Mouse (Mus musculus) urinary bladder, adult 2 months (tissue): ENCODE measurements around the gene Zfp54. TPM values are rescaled to one million over a fixed set of nuclear protein-coding genes. Genes with fewer than 3 reads are reported as not detected.
"Not testable (repeated sequence)": the region's sequence is repeated elsewhere in the genome, so short reads cannot be mapped to it uniquely, and the experiment has no call there.

Experiments
- DNase-seq: peaks from one replicate; pipeline ENCODE4 v3.0.0; 2022; ENCODE audit warnings: low spot score
- polyA plus RNA-seq: library from polyadenylated mRNA; depleted of rRNA; stranded (reverse); fragments of >200 nt; gene quantifications from 2 replicates; pipeline ENCODE4 v1.2.3, GENCODE M21; 2012; rRNA removed

The Zfp54 gene
- polyA plus RNA-seq: 6.1 and 6.2 TPM in 2 replicates

GRCm38 (mm10) chr17:21422664-21423599 lies at the start of gene Zfp54:
TSS of gene Zfp54 (plus strand) at chr17:21423227.
- DNase-seq: peak; percentile 60

DNA sequence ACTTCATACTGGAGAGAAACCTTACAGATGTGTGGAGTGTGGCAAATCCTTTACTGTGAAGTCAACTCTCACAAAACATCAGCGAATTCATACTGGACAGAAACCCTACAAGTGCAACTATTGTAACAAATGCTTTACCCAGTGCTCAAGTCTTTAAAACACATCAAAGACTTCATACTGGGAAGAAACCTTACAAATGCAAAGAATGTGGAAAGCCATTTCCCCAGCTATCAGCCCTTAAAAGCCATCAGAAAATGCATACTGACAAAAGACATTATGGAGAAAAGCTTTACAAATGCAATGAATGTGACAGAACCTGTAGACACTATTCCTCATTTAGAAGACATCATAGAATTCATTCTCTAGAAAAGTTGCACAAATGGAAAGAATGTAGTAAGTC lies 47.7 kb upstream of the Zfp54 start:
- DNase-seq: no peak

GRCm38 (mm10) chr17:21383391-21384056 lies 39.5 kb upstream of the Zfp54 start, which contains the start of gene Zfp677:
TSS of gene Zfp677 (plus strand) at chr17:21383748.
- peak; percentile 49 for DNase-seq

GRCm38 (mm10) chr17:21384057-21384411 lies 39.0 kb upstream of the Zfp54 start:
- no peak for DNase-seq

DNA sequence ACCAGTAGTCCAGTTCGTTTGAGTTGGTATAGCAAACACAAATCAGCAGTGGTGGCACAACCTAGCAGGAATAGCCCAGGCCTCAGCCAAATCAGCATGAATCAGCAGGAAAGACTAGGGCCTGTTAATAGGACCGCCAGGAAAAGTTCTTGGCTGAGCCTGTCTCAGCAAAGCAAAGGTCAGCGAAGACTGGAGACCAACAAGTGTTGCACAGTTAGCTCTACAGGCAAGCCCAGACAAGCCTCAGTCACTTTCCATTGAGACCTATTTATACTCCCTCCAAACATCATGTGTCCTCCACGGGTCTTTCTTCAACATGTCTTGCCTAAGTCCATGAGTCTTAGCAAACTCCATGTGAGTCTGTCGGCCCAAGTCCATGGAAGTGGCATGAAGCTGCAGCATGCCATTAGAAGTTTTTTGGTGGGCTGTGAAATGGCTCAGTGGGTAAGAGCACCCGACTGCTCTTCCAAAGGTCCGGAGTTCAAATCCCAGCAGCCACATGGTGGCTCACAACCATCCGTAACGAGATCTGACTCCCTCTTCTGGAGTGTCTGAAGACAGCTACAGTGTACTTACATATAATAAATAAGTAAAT lies 15.9 kb downstream of the Zfp54 start:
- DNase-seq: not testable (repeated sequence)

GRCm38 (mm10) chr17:21449669-21450068 lies 26.6 kb downstream of the Zfp54 start:
- no peak for DNase-seq

DNA sequence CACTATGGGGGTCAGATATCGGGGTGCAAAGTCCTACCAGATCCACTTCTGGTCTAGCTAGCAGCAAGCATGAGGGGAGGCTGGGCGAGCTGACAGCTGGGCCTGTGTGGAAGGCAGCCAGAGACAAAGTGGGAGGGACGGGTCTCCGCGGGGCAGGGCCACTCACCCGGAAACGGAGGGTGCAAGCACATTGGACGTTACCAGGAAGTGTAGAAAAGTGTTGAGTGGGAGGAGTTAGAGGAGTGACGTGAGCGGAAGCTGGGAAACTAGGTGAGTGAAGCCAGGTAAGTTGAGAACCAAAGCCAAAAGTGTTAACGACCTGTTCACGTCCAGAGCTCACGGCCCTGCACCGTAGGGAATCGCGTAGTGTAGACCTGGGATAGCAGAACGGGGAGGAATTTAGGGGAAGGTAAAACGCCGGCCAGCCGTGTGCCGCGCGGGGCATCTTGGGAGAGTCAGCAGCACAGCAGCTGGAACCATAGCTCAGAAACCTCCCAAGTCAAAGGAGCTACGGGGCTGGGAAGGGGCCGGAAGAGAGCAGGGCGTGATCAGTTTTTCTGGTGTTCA lies 27.2 kb downstream of the Zfp54 start, which contains the start of gene Zfp51:
Zfp51 (plus strand) TSS at position 237 of the 567 bp plus-strand sequence.
- peak; percentile 77 for DNase-seq

- no peak for DNase-seq
These were observed 40.5 kb downstream of the Zfp54 start for GRCm38 (mm10) chr17:21463550-21463949.

DNA sequence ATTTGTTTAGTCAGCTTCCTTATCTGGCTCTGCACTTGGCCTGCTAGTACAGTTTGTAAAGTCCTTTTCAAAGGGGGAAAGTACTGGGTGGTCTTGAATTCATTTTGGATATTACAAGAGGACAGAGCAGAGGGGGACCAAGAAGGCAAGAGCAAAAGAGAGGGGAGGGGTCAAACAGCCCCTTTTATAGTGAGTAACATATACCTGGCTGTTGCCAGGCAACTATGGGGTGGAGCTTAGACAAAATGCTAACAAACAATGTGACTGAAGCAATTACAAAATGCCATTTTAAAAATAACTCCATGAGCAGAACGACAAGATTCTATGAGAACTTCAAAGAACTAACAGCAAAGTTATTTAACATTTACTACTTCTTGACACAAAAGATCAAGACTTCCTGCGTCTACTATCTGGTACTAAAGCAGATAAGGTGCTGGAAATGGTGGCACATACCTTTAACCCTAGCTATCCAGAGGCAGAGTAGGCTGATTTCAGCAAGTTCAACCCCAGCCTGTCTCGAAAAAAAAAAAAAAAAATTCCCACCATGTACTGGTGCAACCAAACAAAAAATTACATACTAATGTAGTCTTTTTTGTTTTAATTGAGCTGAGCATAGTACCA lies 49.1 kb downstream of the Zfp54 start:
- DNase-seq: no peak

GRCm38 (mm10) chr17:21472653-21473307 lies 49.8 kb downstream of the Zfp54 start:
- DNase-seq: no peak

DNA sequence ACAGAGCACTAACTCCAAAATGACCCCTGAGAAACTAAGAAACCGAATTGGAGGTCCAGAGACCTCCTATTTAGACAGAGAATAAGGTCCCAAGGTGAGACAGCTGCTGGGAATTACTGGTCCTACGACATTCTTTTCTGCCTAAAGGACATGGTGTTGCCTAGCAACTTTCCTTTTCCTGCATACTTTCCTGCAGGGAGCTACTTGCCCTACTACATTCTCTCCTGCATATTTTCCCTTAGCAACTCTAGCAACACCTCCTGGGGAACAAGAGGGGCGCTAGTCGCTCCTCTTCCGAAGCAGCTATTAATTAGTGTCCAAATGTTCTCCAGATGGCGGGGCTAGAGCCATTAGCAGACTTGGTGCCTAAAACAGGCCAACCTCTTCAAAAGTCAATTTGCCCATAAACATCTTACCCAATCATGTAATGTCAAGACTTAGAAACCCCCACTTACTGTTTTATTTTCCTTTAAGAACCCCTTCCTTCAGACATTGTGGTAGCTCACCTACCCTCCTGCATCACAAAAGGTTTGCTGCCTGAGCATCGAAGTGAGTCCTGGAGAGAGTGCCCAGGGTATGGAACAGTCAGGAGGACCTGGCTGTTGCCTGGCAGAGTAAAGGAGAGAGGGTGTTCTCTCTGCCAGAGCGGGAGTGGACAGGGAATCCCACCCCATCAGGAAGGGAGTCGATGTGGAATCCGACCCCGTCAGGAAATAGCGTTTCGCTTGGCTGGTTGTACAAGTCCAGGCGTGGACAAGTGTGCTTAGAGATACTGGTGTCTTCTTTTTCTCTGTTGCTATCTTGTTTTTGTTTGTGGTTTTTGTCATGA lies 50.5 kb downstream of the Zfp54 start:
- no peak for DNase-seq

GRCm38 (mm10) chr17:21474729-21475128 lies 51.7 kb downstream of the Zfp54 start:
- not testable (repeated sequence) for DNase-seq

- DNase-seq: not testable (repeated sequence)
These were observed 52.3 kb downstream of the Zfp54 start for GRCm38 (mm10) chr17:21475290-21475689.

GRCm38 (mm10) chr17:21476351-21476750 lies 53.3 kb downstream of the Zfp54 start:
- DNase-seq: not testable (repeated sequence)

GRCm38 (mm10) chr17:21478103-21478777 lies 55.2 kb downstream of the Zfp54 start:
- DNase-seq: not testable (repeated sequence)
